Mouse (Mus musculus) spleen, postnatal 14 days (tissue): Measurements from ENCODE around the gene Prpf6.

Source experiments
- DNase-seq, 2 experiments: peaks; one replicate each; pipeline ENCODE4 v3.0.0; 2021 to 2022; ENCODE audit warnings: low spot score in 2 of 2

The Prpf6 gene

DNA sequence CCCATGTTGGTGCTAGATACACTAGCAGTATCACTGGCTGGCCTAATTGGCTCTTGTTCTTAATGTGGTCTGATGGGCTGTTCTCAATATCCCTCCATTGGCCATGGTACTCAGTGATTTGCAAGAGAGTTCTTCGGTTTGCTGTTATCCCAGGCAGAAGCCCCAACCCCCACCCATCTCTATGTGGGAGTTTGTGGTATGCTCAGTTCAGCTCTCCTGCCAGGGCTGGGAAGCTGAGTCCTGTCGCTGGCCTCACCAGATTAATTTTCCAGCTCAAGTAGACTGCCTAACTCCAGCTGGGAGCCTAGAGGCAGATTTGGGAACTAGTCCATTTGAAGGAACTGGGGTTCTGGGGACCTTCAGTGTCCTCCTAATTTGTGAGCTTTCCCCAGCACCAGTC lies 65.8 kb downstream of the Prpf6 start:
- no peak for DNase-seq

DNA sequence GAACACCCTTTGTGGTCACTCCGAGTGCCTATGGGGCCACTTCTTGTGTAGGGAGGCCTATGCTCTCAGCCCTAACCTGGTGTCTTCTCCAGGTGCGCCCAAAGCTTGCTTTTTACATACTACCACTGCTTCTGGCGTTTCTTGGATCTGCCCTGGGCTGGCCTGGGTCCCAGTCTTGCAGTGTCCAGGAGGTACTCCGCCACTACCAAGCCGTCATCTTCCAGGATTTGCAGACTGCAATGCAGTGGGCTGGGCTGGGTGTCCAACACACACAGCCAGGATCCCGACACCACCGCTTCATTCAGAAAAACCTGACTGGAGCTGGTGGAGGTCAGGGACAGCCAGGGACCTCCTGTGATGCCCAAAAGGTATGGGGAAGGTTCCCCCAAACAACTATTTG lies 66.9 kb downstream of the Prpf6 start:
- no peak for DNase-seq

- DNase-seq: peak in 1 of 2 experiments; percentile 12
Measured at GRCm38 (mm10) chr2:181658930-181659555, 67.4 kb downstream of the Prpf6 start.

DNA sequence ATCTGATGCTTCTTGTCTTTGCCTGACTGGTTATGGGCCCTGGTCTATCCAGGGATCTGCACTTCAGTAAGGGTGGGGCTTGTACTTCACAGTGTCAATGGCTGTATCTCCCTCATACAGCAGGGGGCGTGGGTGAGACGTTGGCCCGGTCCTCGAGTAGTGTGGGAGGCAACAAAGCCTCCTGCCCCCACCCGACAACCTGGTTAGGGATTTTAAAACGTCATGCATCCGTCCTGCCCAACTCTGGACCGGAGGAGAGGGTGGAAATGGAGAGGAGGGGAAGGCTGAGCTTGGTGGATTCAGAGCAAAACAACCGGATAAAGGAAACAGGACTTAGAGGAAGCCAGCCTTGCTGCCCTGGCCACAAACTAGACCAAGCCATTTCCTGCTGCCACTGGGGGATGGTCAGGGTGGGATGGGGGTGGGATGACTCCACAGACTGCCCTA lies 68.0 kb downstream of the Prpf6 start:
- peak; percentile 51 to 69 for DNase-seq

DNA sequence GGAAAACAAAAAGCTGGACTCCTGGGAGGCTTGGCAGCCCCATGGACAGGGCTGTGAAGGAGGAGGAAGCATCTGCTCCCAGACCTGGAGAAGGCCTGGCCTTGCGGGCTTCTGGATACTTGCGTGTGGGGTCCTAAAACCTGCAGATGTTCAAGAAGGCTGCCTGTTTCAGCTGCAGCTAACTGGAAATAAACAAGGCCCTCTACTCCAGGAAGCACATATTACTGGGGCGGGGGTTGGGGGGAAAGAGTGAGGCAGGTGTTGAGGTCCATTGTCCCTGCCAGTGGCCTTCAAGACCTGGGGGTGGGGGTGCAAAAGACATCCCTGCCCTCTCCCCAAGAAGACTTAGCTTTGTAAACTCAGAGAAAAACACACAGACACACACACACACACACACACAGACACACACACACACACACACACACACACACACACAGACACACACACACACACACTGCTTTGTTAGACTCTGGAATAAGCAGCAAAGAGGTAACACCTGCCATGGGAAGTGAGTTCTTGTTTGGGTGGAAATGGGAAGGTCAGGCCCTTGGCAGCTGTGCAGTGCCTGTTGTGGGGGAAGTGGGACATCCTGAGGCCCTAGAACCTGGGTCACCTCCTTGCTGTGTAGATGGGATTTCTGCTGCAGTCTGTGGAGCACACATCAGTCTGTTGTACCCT lies 71.1 kb downstream of the Prpf6 start:
- DNase-seq: no peak

DNA sequence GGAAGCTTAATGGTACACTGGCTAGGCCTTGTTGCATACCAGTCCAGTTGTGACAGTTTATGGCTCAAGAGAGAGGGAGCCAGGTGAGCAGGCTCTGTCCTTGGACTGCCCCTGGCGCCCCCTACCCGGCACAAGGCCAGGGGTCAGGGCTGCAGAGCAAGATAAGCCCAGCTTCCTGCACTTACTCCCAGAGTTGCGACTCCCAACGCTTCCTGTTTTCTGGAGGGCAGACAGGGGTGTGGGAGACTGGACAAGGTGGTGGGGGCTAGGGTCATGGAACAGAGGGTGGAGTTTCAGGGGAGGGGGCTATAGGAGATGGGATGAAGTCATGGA lies 71.6 kb downstream of the Prpf6 start:
- no peak for DNase-seq

DNA sequence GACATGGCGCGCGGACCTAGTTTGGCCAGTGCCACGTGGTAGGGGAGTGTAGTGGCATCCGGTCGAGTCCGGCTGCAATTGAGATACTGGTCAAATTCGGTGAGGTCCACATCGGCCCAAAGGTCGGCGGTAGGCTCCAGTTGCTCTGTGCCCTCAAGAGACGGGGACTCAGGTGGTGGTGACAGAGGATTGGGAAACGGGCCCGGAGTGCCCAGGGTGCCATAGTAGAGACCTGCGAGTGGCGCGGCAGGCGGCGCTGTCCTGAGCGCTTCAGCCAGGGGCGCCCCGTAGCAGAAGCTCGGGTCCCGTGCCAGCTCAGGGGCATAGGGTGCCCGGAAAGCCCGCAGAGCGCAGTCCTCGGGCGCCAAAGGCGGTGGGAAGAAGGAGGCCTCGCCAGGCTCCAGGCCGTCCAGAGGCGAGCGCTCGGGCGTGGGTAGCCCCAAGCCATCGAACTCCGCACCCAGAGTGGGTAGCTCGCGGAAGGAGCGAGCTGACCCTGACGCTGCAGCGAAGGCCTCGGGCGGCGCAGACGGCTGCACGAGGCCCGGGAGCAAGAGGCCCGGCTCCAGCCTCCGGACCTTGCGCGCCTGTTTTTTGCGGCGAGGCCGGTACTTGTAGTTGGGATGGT lies 78.7 kb downstream of the Prpf6 start:
- no peak for DNase-seq

DNA sequence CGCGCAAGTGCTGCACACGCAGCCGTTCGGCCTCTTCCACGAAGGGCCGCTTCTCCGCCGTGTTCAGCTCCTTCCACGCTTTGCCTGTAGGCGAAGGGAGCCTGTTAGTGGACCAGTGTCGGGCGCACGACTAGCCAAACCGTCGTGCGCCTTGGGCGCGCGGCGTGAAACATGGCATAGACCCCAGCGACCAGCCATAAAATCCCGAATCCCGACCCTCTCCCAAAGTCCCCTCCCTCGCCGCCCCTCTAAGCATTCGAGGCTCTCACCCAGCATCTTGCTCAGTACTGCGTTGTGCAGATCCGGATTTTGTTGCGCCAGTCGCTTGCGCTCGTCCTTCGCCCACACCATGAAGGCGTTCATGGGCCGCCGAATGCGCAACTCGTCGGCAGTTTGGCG lies 79.2 kb downstream of the Prpf6 start:
- DNase-seq: no peak

DNA sequence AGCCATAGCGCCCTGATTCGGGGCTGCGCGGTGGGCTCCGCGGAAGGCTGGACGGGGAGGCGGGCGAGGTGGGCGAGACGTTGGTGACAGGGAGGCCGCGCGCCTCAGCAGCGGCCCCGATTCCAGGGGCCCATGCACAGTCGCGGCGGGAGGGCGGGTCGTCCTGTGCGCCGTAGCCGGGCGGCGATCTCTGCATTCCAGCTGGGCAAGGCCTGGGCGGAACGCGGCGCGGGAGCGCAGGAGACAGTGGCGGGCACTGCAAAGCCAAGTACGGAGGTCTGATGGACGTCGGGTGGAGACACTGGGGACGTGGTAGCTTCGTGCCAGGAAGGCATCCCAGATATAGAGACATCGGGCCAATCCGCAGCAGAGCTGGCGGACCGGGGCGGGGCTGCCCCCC lies 79.7 kb downstream of the Prpf6 start, which contains the start of gene Sox18:
TSS of gene Sox18 (minus strand) at position 315 of the 400 bp plus-strand sequence.
- DNase-seq: no peak

DNA sequence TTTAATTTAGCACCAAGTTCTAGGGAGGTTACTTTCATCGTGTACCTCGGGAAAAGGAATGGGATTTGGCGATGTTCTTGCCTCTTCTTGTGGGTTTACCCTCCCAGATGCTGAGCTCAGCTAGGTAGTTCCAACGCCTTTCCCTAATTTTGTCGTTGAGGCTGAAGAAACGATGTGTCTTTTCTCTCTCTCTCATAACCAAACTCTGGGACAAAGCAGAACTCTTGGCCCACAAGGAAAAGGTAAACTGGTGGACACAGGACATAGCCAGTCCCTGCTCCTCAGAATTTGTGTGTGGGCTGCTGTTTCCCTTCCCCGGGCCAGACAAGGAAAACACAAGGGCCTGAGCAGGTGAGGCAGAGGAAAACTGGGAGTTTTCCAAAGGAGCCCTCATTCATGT lies 80.3 kb downstream of the Prpf6 start:
- DNase-seq: no peak

- no peak for DNase-seq
Measured at GRCm38 (mm10) chr2:181673501-181673900, 81.8 kb downstream of the Prpf6 start.

GRCm38 (mm10) chr2:181674934-181675333 lies 83.3 kb downstream of the Prpf6 start:
- no peak for DNase-seq

DNA sequence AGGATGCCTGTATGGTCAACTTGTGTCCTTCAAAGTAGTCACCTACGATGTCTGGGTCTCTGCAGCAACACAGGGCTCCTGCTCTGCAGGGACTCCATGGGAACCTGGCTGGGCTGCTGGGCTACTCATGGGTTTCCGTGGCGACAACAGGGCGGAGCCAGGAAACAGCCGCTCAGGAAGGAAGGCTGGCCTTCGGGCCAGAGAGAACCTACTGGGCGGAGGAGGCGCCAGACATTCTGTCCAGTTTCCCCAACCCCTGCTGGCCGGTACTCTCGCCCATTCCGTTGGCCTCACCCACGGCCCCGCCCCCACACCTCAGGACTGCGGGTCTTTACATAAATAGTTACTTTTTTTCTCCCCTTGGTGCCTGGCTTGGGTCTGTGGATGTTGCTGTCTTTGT lies 83.8 kb downstream of the Prpf6 start:
- DNase-seq: no peak

DNA sequence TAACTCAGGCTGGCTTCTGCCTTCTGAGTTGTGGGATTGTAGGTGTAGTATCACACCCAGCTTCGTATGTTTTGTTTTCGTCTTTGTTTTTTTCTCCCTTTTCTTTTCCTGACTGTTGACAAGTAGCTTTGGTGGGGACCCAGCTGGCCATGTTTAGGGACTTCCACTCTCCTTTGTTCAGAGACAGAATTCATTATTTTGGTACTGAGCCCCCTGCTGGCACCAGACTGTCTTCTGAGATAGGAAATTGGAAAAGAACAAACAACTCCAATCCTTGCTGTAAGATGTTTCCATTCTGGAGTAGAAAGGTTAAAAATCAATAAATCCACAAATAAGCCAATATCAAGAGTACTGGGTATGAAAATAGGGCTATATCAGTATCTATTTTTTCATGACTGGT lies 84.8 kb downstream of the Prpf6 start:
- DNase-seq: no peak

DNA sequence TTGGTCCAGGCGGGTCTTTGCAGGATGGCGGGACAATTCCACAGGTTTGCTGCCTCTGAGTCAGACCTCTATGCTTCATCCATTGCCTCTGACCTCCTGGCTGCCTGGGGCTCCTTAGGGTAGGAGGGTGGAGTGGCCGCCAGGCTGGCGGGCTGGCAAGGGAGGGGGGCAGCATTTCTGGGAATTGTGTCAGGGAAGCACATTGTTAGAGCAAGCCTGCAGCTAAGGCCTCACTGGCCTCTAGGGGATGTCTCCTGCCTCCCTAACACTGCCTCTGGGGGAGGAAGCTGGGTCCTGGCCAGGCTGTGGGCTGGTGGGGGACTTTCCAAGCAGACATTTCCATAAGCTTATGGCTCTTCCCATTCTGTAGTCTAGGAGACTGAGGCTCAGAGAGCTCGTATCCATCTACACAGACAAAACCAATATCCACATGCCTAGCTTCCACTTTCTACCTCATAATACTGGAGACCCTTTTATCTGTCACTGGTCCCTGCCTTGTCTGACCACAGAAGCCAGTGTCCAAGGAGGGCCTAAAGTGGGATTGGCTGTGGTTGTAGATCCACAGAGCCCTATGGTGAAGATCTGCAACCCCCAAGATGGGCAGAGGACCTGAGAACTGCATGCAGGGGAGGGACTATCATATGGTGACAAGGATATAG lies 85.6 kb downstream of the Prpf6 start:
- no peak for DNase-seq

GRCm38 (mm10) chr2:181677755-181678098 lies 86.1 kb downstream of the Prpf6 start:
- DNase-seq: no peak

- peak in 1 of 2 experiments; percentile 54 for DNase-seq
Measured at GRCm38 (mm10) chr2:181678780-181679179, 87.1 kb downstream of the Prpf6 start.

DNA sequence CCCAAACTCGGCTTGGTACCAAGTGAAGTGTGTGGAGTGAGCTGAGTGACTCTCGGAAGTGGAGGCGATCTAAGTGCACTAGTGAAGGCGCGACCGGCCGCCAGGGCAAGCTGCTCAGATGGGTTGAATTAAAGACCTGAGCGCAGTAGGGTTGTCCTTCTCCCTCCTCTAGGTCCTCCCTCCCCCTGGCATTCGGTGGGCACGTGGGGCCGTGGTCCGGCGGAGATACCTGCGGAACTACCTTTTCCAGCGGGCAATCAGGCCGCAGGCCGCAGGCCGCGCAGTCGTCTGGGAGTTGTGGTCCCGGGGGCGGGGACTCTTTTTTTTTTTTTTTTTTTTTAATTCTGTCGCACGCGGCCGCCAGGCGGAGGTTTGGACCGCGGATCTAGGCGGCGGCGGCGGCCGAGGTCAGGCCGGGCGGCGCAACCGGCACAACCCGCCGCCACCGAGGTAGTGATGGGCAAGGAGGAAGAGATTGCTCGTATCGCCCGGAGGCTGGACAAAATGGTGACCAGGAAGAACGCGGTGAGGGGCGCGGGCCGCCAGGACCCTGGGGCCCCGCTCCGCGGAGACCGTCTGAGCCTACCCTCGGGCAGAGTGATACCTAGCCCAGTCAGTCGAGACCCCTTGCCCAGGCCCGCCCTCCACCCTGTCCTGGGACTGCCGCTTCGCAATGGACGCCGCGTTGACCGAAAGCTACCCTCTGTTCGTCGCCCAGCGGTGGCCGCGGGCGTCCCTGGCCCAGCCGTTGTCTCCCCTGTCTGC lies 88.5 kb downstream of the Prpf6 start, which contains the start of gene Tcea2:
TSS of gene Tcea2 (plus strand) at position 360 of the 765 bp plus-strand sequence.
- DNase-seq: peak; percentile 37 to 49

GRCm38 (mm10) chr2:181680716-181681117 lies 89.0 kb downstream of the Prpf6 start:
- DNase-seq: no peak

DNA sequence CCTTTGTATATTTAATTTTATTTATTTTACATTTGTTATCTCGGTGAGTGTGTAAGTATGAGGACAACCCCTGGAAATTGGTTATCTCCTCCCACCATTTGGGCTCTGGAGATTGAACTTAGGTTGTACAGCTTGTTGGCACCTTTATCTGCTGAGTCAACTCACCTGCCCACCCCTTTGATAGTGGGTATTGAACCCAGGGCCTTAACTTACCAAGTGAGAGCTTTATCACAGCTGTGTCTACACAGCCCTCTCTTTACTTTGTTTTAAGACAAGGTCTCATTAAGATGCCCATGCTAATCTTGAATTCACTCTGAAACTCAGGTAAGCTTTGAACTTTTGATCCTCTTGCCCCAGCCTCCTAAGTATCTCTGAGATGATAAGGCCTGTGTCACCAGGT lies 90.3 kb downstream of the Prpf6 start:
- no peak for DNase-seq

GRCm38 (mm10) chr2:181683381-181683780 lies 91.7 kb downstream of the Prpf6 start:
- no peak for DNase-seq

DNA sequence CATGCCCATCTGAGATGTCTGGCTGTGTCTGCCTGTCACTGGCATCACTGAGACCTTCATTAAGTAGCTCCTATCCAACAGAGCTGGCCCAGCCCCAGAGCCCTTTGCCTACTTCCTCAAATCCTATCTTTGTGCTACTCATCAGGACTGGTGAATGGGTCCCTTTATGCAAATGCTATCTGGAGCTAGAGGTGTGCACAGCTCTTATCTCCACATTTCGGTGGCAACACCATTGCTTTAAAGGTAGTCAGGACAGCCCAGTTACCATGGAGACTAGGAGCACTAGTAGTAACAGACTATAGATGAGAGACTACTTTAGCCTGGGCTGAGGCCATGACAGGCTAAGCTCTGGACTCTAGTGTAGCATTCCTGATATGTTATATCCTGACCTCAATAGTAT lies 93.0 kb downstream of the Prpf6 start:
- DNase-seq: no peak
